Mouse (Mus musculus) E14TG2a.4 (cell line): ENCODE measurements around the gene Gm597.

Experiments used
- H3K27me3 ChIP-seq: 2 replicates; pipeline ENCODE4 v1.6.1; 2014; ENCODE audit warnings: low read length, control low read depth; ENCODE audit not compliant: insufficient read depth
- H3K36me3 ChIP-seq: 2 replicates; pipeline ENCODE4 v1.6.1; 2014; ENCODE audit warnings: low read length, control low read depth; ENCODE audit not compliant: insufficient read depth
- H3K4me1 ChIP-seq: replicated peaks from 2 replicates; pipeline ENCODE4 v1.6.1; 2014; ENCODE audit warnings: low read depth, low read length, control low read depth
- H3K4me3 ChIP-seq: replicated peaks from 2 replicates; pipeline ENCODE4 v1.5.1; 2014; ENCODE audit warnings: mild to moderate bottlenecking, low read length
- H3K9me3 ChIP-seq: 2 replicates; pipeline ENCODE4 v1.6.1; 2014; ENCODE audit warnings: low read length, control low read depth
- CTCF ChIP-seq: conservative IDR thresholded peaks from 2 replicates; pipeline ENCODE4 v1.5.1; 2014; ENCODE audit warnings: low read length
- NANOG ChIP-seq: IDR thresholded peaks from 2 replicates; pipeline ENCODE4 v1.6.1; 2014; ENCODE audit warnings: borderline replicate concordance, low read length, mixed read lengths
- POU5F1 ChIP-seq: IDR thresholded peaks from 2 replicates; pipeline ENCODE4 v1.6.1; 2014; ENCODE audit warnings: low read length, borderline replicate concordance

Gm597 gene

DNA sequence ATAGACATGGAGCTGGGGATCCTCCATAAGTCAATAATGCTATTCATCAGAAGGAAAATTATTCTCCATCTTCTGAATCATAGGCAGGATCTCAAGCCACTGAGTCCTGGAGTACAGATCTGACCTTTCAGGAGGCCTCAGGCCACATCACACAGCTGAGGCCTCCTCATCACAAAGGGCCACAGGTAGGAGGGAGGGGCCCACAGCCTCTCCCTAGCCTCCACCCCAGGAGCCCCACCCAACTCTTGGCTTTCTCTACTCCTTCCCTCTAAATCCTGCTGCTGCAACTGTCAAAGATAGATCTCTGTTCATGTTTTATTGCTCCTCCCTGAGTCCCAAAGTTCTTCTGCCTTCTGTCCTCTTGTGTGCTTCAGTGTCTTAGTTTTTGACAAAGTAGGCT, at the start of gene Gm597:
Gene Gm597 (minus strand): TSS at position 101 of the 400 bp plus-strand sequence.
- Histone ChIP-seq H3K4me1 (no peaks in the 10 kb centered on the region), H3K9me3 (peaks cover 5% of the 10 kb centered on the region; the same call in 1 of the 2 replicates), H3K4me3 (no peak within 1 kb of the TSS), H3K27me3 (no peaks in the 10 kb centered on the region), H3K36me3 (no peaks in the 10 kb centered on the region)
- no peak for TF ChIP-seq POU5F1
- no peak for TF ChIP-seq CTCF
- TF ChIP-seq NANOG = no peak

DNA sequence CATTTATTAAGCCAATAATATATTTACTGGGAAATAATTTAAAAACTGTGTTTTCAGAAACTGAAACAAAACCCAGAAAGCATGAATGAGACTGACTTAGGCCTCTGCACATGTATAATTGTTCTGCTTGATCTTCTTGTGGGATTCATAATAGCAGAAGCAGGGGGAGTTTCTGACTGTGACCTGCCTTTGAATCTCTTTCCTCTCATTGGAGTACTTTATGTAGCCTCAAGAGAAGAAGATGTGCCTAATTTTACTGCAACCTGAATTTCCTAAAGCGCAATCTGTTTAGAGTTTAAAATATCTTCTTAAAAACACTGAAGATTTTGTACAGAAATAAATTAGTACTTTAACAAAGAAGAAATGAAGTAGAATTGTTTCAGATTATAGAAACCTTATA, 27.6 kb upstream of the Gm597 start:
- Histone ChIP-seq H3K27me3 (no peaks in the 10 kb centered on the region), H3K4me3 (no peak overlapping the region), H3K9me3 (no peaks in the 10 kb centered on the region), H3K36me3 (no peaks in the 10 kb centered on the region), H3K4me1 (no peaks in the 10 kb centered on the region)
- TF ChIP-seq NANOG = no peak
- no peak for TF ChIP-seq POU5F1
- TF ChIP-seq CTCF = no peak

DNA sequence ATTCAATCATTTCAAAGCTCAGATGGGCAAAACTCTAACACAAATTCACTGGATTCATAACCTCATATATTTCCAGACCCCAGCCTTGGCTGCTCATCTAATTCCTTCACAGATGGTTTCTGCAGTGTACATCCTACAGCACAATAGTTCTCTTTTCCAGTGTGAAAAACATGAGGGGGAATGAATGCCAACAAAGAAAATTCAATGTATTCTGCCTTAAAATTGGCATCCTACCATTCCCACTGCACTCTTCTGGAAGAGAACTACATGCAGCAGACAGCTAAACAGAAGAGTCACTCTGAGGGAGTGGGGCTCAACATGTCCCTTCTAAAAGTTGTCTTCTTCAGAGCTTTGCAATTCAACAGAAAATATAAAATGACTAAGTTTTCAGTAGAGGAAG, 26.6 kb upstream of the Gm597 start:
- Histone ChIP-seq H3K4me1 (no peaks in the 10 kb centered on the region), H3K27me3 (no peaks in the 10 kb centered on the region), H3K36me3 (no peaks in the 10 kb centered on the region), H3K9me3 (0 out of 2 replicates have a peak, but pooled peaks cover 6% of the 10 kb centered on the region), H3K4me3 (no peak overlapping the region)
- no peak for TF ChIP-seq POU5F1

DNA sequence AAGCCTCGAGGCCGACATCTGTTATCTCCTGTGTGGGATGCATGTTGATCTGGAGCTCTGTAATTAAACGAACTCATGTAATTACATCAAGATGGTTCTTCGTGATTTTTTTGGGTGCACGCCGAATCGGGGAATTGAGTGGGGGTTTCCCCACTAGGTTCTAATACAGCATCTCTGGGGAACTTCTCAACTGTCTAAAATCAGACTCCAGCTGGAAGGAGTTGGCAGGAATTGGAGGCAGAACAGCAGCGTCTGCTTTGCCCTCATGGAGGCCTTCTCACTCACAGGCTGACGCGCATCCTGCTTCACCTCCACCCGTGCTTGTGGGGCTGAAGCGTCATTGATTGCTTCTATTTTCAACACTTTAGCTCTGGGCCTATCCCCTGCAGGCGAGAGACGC, 20.8 kb upstream of the Gm597 start:
- H3K9me3 ChIP-seq = 0 out of 2 replicates have a peak, but pooled peaks cover 14% of the 10 kb centered on the region
- H3K36me3 ChIP-seq = no peaks in the 10 kb centered on the region
- no peaks in the 10 kb centered on the region for H3K27me3 ChIP-seq
- no peaks in the 10 kb centered on the region for H3K4me1 ChIP-seq
- no peak overlapping the region for H3K4me3 ChIP-seq
- TF ChIP-seq POU5F1 (no peak), CTCF (no peak), NANOG (no peak)
